ENCODE assay signal across 7 mouse cellular contexts in genomic region chr11:8652792-8653645, GRCm38 (mm10). TPM values are rescaled to one million over a fixed set of nuclear protein-coding genes. Genes with fewer than 3 reads are reported as not detected.
DNase-seq lines count a peak whose midpoint lies in the region; ATAC-seq and TF ChIP-seq lines count a peak whose summit lies in the region.

No protein-coding gene starts in this region.

- no peaks in the 10 kb centered on the region for H3K36me3 ChIP-seq in hindbrain, embryonic 12.5 days
- H3K36me3 ChIP-seq in hindbrain, embryonic 14.5 days (replicated peaks; ENCODE audit: control insufficient read depth, insufficient read depth): no peaks in the 10 kb centered on the region
- no peaks in the 10 kb centered on the region for H3K36me3 ChIP-seq in hindbrain, postnatal 0 days (ENCODE audit: insufficient read depth, low read length)

- H3K4me2 ChIP-seq in hindbrain, embryonic 12.5 days (replicated peaks): no peak overlapping the region
- H3K4me2 ChIP-seq in hindbrain, embryonic 14.5 days (replicated peaks): no peak overlapping the region
- no peak overlapping the region for H3K4me2 ChIP-seq in hindbrain, postnatal 0 days (ENCODE audit: low read depth, low read length)

- TF ChIP-seq CTCF in hindbrain, postnatal 0 days (IDR thresholded peaks at IDR 0.05; ENCODE audit: low read depth): peak; percentile 30; the same call in 1 of the 2 replicates

- H3K27me3 ChIP-seq in hindbrain, embryonic 12.5 days: no peaks in the 10 kb centered on the region
- H3K27me3 ChIP-seq in hindbrain, embryonic 14.5 days (ENCODE audit: control insufficient read depth, insufficient read depth, low read length): no peaks in the 10 kb centered on the region
- H3K27me3 ChIP-seq in hindbrain, postnatal 0 days (ENCODE audit: insufficient read depth, low read length): no peaks in the 10 kb centered on the region

- no peak overlapping the region for H3K4me3 ChIP-seq in hindbrain, embryonic 12.5 days
- no peak overlapping the region for H3K4me3 ChIP-seq in hindbrain, embryonic 14.5 days (replicated peaks; ENCODE audit: low read length)
- H3K4me3 ChIP-seq in hindbrain, postnatal 0 days (ENCODE audit: low read length): no peak overlapping the region

- peaks cover 19% of the 10 kb centered on the region for H3K4me1 ChIP-seq in hindbrain, embryonic 12.5 days
- no peaks in the 10 kb centered on the region for H3K4me1 ChIP-seq in hindbrain, embryonic 14.5 days (replicated peaks; ENCODE audit: control insufficient read depth, insufficient read depth, low read length)
- H3K4me1 ChIP-seq in hindbrain, postnatal 0 days (ENCODE audit: insufficient read depth, low read length): peaks cover 19% of the 10 kb centered on the region; the same call in 1 of the 2 replicates

- no peaks in the 10 kb centered on the region for H3K9me3 ChIP-seq in hindbrain, embryonic 12.5 days (replicated peaks)
- H3K9me3 ChIP-seq in hindbrain, embryonic 14.5 days (ENCODE audit: control insufficient read depth, low read length): no peaks in the 10 kb centered on the region
- no peaks in the 10 kb centered on the region for H3K9me3 ChIP-seq in hindbrain, postnatal 0 days (ENCODE audit: low read length)

- 43% methylated on average over 10 of the region's 10 CpGs for WGBS in hindbrain, embryonic 12.5 days
- WGBS in hindbrain, embryonic 14.5 days: 42% methylated on average over 10 of the region's 10 CpGs
- 44% methylated on average over 10 of the region's 10 CpGs for WGBS in hindbrain, postnatal 0 days

- no peak overlapping the region for H3K9ac ChIP-seq in hindbrain, embryonic 12.5 days
- no peak overlapping the region for H3K9ac ChIP-seq in hindbrain, embryonic 14.5 days
- no peak overlapping the region for H3K9ac ChIP-seq in hindbrain, postnatal 0 days (replicated peaks; ENCODE audit: low read length)

- H3K27ac ChIP-seq in hindbrain, embryonic 12.5 days: 0 out of 2 replicates have a peak overlapping the region, but pooled peaks have one; percentile 35
- no peak overlapping the region for H3K27ac ChIP-seq in hindbrain, embryonic 14.5 days
- H3K27ac ChIP-seq in hindbrain, postnatal 0 days: 0 out of 2 replicates have a peak overlapping the region, but pooled peaks have one; percentile 45

- ATAC-seq in hindbrain, embryonic 12.5 days (ENCODE audit: low FRiP score): no peak
- no peak for ATAC-seq in hindbrain, embryonic 14.5 days (ENCODE audit: low FRiP score)
- ATAC-seq in hindbrain, postnatal 0 days: no peak
- no peak for ATAC-seq in granulocyte monocyte progenitor cell, adult 5-6 weeks (replicated peaks; ENCODE audit: poor library complexity, severe bottlenecking)

- no peak for DNase-seq in hindbrain, embryonic 14.5 days (ENCODE audit: low spot score)
- DNase-seq in right cerebral cortex, adult 2 months (ENCODE audit: low spot score in 2 of 2): peak; percentile 45 to 59
- DNase-seq in right cerebral cortex, postnatal 10 days (ENCODE audit: low spot score in 2 of 2): no peak
- DNase-seq in hindbrain, postnatal 0 days (ENCODE audit: low spot score): no peak
- no peak for DNase-seq in thymus, postnatal 10 days (ENCODE audit: low spot score in 2 of 2)

RNA-seq across cellular contexts. Expression of gene Tns3, which starts 11.3 kb away (rescaled TPM):
- 15.9 and 16.8 TPM in 2 replicates for polyA plus RNA-seq in hindbrain, embryonic 12.5 days (2016; fragmentation: Nextera tagmentation; extraction: Ambion mirVana)
- polyA plus RNA-seq in hindbrain, embryonic 14.5 days (2014; fragmentation: Nextera tagmentation; extraction: Ambion mirVana): 6.0 and 6.8 TPM in 2 replicates
- total RNA-seq in hindbrain, postnatal 0 days (2014; rRNA removed): 59.0 and 63.6 TPM in 2 replicates
- 8.2 and 8.9 TPM in 2 replicates for polyA plus RNA-seq in hindbrain, postnatal 0 days (2015; fragmentation: Nextera tagmentation; extraction: Ambion mirVana)
- 26.9 TPM in 2 replicates for total RNA-seq in granulocyte monocyte progenitor cell, adult 5-6 weeks (2014; fragmentation: Nextera tagmentation)
- 13.0 and 13.1 TPM in 2 replicates for total RNA-seq in granulocyte monocyte progenitor cell, adult 5-6 weeks (2017)

Comparison
In these comparisons a context has a peak if more than half of its experiments do, and no peak if none do; other contexts are left out.
1. DNase-seq: peak in right cerebral cortex, adult 2 months (2 of 2); none in hindbrain, embryonic 14.5 days (single experiment), right cerebral cortex, postnatal 10 days (0 of 2), hindbrain, postnatal 0 days (single experiment) and thymus, postnatal 10 days (0 of 2).